Mouse (Mus musculus) c-Kit-positive CD71-negative TER-119-negative erythroid progenitor cells, embryonic 14.5 days (primary cell): Measurements from ENCODE around the gene Saxo1.

Experiments used
- DNase-seq: peaks from one replicate; pipeline ENCODE4 v3.0.0-alpha.2; 2013; ENCODE audit warnings: low read depth

Gene Saxo1

DNA sequence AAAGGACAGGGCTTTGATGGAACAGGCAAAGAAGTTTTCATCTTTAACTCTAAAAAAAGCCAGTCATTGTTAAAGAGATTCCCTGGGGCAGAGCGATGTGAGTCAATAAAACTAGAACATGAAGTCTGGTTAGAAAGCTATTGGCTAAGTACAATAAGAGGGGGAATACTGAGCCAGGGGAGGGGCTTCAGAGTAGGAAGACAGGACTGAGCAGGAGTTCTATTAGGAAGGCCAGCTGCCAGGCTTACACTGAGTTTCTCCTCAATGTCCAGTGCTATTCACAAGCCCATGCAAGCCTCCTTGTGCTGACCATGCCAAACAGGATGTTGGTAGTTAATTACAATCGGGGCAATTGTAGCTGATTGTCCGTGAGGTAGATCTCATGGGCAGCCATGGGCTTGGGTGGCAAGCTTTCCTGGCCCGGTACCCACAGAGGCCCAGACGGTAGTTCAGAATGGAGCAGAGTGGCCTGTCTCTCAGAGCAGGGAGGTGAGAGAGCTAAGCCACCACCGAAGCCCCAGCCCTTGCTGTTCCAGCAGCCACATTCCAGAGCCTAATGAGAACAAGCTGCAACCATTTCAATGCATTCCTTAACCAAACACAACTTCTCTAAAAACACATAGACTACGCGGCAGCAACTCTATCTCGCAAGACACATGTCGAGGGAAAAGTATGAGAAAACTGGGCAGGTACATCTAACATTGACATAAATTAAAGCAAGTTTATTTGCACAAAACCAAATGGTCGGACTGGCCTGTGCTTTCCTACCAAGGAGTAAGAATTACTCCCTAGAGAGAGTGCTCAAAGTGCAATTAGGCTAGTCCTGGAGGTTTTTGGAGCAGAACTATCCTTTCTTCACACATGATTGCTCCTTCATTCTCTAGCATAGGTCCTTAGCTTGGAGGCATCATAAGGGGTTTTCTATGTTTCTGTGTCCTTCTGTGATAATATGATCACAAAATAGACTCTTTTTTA, 30.7 kb downstream of the Saxo1 start:
- DNase-seq: no peak

DNA sequence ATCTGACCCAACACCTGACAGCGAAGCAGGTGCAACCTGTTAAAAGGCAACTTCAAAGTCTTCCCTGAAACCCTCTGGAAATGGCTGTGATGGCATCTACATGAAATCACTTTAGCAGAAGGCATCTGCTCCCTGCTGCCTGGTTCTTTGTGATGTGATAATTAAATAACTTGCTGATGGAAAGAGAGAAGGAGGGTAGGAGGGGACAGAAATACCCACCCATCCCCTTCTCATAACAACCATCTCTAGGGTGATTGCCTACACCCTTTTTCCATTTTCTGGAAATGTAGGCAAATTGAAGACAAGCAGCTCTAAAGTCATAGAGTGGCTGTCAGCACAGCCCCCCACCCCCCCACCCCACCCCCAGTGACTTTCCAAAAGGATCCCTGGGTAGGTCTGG, 33.6 kb downstream of the Saxo1 start:
- DNase-seq: no peak

DNA sequence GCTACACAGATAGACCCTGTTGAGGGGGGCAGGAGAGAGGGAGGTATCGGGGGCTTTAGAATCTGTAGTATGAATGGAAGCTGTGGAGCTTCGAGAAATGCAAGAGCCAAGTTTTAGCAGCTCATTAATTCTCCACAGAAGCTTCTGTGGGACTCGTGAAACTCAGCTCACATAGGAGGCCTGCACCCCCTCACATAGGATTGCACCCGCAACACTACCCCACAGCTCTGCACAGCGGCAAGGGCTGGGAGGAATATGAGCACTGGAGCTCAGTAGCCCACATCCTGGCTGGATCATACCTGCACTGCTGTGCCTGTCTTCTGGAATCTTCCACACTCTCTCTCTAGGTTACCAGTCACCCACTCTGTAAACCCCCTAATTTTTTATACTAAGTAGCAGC, 34.4 kb downstream of the Saxo1 start:
- DNase-seq: no peak

DNA sequence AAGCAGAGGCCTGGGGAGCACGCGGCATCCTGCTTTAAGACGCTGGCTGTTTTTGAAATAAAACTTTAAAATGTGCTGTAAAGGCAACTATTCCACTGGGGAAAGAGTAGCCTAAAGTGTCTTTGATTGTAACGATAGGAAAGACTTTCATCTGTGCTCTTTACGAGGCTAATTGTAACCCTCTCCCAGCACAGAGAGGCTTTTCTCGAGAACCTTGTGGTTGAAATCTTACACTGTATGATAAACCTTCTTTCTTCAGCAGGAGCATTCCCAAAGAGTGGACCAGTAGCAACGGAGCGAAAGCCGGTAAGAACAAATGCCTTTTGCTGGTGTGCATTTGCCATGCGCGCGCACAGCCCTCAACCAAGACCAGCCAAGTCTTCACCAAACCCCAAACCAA, 37.4 kb downstream of the Saxo1 start:
- no peak for DNase-seq

DNA sequence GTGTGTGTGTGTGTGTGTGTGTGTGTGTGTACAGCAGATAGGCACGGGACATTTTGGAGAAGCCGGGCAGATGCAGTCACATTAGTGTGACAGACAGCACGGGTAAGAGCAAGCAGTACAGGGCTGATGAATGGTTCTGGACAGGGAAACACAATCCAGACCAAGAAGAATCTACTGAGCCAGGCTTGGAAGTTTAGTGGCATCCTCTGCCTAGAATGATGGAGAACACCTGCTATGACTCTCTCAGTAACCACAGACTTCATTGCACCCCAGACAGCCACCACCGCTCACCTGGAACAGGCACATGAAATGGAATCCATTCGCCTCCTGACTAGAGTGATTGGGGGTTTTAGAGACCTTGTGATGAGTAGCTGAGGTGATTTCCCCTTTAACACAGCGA, 38.2 kb downstream of the Saxo1 start:
- no peak for DNase-seq

DNA sequence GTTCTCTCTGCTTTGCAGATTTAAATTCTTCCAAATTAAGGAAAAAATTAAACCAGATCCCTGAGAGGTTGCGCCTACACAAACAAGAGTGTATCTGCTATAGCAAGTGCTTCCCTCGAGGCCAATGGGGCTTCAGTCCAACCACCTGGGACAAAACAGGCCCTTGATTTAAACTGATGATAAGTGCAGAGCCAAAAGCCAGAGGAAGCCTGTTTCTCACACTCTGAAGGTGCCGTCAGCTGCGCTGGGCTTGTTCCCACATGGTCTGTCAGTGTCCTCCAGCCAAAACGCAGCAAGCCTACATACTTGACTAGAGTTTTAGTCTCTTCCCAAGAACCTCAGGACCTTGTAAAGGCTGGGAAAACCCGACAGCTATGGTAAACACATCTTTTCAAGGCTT, 53.5 kb downstream of the Saxo1 start:
- DNase-seq: no peak

DNA sequence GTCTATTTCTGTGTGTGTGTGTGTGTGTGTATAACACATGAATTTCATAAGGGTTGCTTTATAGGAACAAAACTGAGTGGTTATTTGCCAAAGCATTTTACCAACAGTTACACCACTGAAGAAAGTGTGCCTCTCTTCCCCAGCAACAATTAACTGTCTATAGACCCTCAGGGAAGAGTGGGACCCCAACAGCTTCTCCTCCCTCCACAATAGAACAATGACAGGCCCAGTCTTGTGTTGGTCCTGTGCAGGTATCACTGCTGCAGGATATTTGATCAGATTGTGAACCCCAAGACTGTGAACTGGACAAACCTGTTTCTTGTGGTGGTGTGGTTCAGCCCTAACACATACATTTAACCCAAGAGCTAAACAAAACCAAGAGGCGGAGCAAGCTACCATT, 58.6 kb downstream of the Saxo1 start:
- DNase-seq: no peak

DNA sequence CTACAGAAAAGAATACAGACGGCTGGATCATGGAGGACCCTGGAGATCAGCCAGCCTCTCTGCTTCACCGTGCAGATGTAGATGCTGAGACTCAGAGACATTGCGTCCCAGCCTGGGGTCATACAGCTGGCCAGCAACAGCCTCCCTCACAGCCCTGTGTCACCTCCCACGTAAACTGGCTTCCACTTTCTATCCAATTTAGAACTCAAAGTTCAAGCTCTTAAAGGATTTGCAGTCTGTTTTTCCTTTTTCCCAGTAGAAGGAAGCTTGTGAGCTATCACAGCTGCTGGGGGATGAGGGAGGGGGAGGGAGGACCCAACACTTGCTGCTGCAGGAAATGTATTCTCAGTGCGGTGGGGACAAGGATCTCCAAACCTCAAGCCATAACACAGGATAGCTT, 59.4 kb downstream of the Saxo1 start:
- no peak for DNase-seq

DNA sequence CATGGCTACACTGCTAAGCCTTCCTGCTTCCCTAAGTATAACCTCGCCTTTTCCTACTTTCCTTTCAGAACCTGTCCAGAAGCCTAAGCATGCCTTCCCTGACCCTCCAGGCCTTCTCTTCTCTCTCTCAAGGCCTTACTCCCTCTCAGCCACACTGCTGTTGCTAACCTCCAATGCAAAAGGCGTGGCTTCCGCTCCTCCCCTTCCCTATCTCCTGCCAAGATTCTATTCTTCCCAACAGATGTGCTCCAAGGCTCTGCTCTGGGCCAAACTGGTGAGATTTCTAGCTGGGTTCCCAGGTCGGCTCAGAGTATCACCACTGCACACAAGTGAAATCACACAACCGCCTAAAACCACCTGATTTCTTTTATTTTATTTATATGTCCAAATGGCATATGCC, 69.0 kb downstream of the Saxo1 start:
- DNase-seq: no peak

DNA sequence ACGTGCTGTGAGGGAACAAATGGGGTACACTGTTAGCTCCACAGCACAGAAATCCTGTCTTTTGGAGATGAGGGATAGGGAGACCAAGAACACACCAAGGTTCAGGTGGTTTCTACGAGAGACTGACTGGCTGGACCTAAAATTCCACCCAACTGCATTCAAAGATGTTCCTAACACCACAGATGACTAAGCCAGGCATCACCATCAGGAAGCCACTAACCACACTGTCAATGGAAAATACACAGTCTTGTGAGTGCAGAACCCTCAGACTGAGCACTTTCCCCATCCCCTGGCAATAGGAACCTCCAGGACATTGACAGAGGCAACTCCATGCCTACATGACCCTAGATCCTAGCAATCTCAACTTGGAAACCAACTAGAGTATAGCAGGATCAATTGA, 71.2 kb downstream of the Saxo1 start:
- no peak for DNase-seq

DNA sequence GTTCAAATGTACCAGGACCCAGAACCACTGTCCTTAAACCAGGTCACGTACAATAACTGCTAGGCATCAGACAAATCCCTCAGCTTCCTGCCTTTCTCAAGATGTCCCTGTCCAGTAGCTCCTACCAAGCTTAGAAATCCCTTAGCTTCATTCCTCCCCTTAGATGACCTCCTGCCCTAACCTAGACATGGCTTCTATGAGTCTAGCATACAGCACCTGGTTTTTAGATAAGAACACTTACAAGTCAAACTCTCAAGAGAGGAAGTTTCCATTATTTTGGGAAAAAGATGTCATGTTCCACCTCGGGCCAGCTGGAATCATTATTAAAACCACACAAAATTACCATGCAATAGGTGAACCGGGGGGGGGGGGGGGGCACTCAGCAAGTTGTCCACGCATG, 71.6 kb downstream of the Saxo1 start:
- DNase-seq: no peak

DNA sequence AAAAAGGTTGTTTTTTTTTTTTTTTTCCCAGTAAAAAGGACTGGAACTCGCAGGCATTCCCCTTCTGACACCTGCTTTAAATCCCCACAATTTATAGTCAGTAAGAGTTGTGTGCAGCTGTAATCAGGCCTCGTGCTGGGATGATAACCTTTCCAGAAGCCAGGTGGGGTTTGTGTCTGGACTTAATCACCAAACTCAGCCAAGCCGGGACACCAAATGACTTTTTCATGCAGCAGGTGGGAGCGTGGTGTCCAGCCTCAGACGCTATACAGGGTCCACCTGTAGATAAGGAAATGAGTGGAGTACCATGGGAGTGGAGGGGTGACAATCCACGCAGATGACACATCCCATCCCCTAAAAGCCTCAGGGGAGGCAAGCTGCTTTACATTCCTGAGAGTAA, 73.1 kb downstream of the Saxo1 start:
- no peak for DNase-seq

DNA sequence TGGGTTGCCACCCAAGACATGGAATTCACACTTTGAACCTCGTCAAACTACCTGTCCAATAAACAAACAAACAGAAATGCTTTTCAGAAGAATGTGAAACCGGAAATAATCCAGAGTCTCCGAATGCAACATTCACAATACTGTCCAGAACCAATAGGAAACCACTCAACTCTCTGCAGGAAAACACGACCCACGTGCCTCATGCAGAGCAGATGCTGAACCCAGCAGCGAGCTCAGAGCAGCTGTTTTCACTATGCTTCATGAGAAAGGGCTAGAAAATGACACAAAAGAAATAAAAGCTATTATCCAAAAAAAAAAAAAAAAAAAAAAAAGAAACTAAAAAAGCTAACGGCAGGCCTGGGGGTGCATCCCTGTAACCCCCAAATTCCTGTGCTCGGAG, 74.4 kb downstream of the Saxo1 start:
- no peak for DNase-seq

DNA sequence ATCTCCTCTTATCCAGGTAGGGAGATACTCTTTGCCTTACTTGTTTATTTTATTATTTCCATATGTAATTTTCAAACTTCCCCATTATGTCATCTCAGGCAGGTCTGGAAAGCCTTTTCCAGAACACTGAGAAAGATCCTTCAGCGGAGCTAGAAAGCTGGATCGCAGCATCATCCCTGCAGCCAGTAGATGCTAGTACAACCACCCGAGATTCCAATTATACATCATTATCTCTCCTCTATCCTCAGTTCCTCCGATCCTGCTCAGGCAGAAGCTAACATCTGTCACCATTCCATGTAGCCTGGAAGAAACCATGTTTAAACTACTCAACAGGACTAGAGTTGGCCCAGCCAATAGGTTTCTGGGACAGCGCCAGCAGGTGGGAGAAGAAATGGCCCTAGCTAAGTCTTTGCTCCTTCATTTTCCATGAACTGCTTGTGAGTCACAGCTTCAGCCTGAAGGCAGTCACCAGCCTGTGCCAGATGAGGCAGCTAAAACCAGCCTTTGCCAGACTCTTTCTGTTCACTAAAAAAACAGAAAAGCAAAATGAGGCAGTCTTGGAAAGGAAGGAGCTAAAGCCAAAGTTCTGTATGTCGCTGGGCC, 75.0 kb downstream of the Saxo1 start:
- DNase-seq: no peak

DNA sequence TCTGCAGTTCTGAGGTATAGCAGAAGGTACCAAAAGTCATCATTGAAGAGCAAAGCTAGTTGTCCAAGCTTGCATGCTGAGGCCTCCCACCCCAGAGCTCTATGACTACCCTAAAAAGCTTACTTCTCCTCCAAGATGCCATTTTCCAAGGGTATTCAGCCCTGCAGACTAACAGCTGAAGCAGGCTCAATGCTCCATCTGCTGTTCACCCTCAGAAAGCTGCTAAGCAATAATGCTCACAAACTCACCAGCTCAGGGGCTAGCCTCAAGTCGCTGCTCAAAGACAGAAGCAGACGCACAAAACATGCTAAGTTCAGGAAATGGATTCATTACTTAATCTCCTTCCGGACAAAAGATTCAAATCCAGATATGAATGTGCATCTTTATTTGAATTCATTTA, 77.2 kb downstream of the Saxo1 start:
- DNase-seq: no peak

DNA sequence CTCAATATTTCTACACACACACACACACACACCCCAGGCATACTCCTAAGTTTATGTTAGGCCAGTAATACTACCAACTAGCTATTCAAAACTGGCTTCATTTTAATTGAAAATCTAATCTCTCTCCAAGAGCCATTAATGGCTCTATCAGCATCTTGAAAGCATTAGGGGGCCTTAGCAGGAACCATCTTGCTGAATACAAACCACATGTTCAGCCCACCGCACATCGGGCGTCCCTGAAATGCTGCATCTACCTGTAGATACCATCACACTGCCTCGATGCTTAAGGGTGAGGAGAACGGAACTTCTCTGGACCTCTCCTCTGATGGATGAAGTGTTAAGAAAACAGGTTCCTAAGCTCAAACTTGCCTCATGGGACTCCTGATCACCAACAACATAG, 93.3 kb downstream of the Saxo1 start:
- DNase-seq: no peak

DNA sequence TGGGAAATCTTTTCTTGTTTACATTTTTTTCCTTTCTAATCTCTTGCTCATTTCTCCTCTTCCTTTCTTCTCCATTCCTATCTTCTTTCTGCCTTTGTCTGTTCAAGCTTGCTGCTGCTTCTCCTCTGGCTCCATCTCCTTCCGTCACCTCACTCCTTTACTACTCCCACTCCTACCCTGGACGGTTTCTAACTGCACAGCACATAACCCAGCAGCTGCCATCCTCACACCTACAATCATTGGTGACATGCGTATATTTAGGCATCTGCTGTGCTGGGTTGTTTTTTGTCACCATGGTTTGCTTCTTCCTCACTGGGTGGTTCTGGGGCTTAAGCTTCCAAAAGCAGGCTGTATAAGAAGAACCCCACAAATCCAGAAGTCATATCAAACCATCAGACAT, 107.7 kb downstream of the Saxo1 start:
- DNase-seq: no peak

DNA sequence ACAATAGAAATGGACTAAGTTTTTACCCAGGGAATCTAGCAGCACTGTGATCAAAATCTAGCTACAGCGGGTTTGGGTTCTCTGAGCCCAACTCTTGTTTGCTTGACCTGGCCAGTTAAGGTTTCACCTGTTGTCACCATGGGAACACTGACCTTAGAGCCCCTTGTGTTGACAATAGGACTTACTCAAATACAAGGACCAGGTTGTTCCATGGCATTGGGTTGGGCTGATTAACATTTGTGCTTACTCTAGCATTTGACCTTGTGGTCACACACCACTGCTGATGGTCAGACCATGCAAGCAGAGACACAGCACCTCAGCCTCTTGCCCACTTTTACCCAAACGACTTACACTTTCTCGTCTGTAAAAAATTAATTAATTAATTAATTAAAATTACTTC, 121.8 kb downstream of the Saxo1 start:
- DNase-seq: no peak

DNA sequence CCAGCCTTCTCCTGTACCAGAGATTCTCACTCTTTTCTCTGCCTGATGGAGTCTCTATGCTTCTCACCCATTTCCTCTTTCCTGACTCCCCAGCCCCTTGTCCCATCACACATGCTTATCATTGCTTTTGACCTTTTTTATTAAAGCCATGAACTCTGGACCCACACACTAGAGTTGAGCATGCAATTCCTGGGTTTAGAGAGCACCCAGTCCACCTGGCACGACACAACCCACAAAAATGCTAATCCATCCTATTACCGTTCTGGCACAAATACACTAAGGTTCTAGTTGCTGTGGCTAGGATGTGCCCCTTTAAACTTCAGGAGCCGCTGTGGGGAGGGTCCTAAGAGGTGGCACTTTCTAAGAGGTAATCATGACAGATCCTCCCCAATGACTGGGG, 122.5 kb downstream of the Saxo1 start:
- DNase-seq: no peak

DNA sequence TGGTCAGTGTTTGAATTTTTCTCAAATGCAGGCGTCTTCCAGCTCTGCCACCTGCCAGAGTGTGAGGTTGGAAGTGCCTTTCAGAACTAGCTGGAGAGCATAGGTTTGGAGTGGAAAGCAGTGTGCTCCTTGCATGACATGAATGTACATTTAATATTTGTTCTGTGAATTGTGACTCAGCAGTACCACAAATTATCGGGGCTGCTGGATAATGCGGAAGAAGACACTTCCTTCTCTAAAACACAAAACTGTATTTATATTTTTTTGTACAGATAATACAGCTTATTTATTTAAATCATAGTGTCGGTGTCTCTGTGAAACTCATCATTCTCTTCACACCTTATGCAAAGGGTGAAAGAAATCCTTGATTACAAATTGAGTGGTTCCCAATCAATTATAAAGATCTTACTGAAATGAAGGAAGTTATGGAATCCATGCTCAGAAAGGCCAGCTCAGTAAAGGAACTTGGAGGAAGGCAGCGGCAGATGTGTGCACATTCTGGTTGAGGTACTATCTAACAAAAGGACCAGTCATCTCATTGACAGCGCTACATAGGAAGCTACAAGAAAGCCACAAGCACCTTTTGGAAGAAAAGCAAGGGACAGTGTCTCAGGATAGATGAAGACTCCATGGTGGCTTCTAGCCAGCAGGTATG, 129.9 kb downstream of the Saxo1 start:
- DNase-seq: no peak

DNA sequence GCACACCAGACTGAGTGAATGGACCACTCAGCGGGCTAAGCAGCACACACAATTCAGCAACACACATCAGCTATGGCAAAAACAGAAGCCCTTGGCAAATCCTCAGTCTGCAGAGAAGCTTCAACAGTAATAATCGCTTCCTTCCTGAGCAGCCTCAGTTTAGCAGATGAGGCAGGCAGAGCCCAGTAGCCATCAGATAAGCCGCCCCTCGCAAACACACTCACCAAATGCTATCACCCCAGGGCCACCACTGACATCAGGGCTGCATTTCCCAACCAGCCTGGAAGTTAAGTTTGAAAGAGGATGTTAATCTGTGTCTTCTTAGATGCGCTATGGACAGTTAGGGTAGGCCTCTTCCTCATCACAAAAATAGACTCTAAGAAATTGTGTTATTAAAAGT, 130.8 kb downstream of the Saxo1 start:
- no peak for DNase-seq

DNA sequence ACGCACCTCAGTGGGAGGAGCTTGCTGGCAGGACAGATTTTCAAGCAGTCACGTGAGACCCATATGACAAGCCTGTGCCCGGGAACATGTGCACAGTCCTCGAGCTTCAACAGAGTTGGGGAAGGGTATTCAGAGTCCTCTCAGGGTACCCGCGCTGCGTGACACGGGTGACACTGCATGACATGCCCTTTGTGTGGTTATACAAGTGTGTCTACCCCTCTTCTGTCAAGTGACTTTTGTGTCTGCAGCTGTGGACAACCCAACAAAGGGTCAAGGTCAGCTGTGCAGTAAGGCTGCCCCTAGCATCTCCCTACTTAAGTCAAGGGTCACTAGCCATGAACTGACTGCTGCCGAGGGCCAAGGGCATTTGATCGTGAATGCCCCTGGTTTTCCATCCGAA, 131.6 kb downstream of the Saxo1 start:
- no peak for DNase-seq

DNA sequence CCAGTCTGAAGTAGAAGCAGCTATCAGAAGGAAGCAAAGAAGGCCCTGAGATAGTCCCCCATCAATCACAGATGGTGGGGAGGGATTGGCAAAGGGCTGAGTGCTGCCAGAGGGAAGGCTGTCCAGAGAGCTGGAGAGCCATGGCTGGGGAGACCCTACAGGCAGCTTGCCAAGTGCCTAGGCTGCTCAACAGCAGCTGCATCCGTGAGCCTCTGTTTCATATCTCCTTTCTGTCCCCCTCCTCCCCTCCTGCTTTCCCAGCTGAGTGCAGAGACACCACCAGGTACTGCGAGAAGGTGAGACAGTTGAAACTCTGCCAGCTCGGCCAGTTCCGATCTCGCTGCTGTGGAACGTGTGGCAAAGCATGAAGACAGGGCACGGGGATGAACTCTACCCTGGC, 132.5 kb downstream of the Saxo1 start:
- no peak for DNase-seq
